Mouse (Mus musculus): ENCODE measurements around the gene M1ap. TPM values are rescaled to one million over a fixed set of nuclear protein-coding genes. Genes with fewer than 3 reads are reported as not detected.

The M1ap gene
- total and polyA plus RNA-seq, 3 experiments = 6.2 to 6.3 TPM; not detected in 1

DNA sequence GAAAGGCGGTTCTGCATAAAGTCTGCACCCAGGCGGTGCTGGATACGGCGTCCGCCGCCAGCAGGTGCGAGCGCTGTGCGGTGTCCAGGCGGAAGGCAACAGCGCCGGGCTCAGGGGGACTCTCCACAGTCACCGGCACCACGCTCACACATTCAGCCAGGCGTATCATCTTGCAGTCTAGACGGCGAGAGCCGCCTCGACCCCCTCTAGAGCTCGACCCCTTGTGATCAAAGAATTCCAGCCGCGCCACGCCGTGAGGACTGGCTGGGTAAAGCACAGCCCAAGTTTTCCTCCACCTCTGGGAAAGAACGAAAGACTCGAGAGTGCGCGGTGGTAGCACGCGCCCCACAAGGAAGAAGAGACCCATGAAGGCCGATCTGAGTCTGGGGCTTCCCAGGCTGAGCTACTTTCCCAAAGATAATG, 86.1 kb downstream of the M1ap start:
- Histone ChIP-seq H3K9me3 (replicated peaks; ENCODE audit: insufficient read depth, low read length) (no peaks in the 10 kb centered on the region), H3K27ac (ENCODE audit: control insufficient read depth, low read depth, low read length) (peak overlapping the region; percentile 56), H3K9ac (ENCODE audit: control insufficient read depth, low read depth, low read length, poor library complexity, severe bottlenecking) (peak overlapping the region; percentile 96), H3K36me3 (ENCODE audit: control insufficient read depth in 1 of 2, insufficient read depth in 2 of 2, low read length in 2 of 2) (peaks cover 0 to 4% of the 10 kb centered on the region in 2 experiments; a peak in 2 of 4 replicates), H3K27me3 (ENCODE audit: control insufficient read depth in 1 of 2, insufficient read depth in 2 of 2, low read length in 2 of 2) (no peaks in the 10 kb centered on the region; a peak in 1 of 4 replicates), H3K4me3 (ENCODE audit: control insufficient read depth in 1 of 2, insufficient read depth in 1 of 2, low read depth in 2 of 2, low read length in 2 of 2) (peak overlapping the region; percentile 94 to 98), H3K4me1 (ENCODE audit: control insufficient read depth in 1 of 2, insufficient read depth in 2 of 2, low read length in 2 of 2) (peaks cover 0 to 5% of the 10 kb centered on the region in 2 experiments; a peak in 2 of 4 replicates), H3K79me2 (ENCODE audit: control insufficient read depth, insufficient read depth, low read length, poor library complexity) (peaks cover 9% of the 10 kb centered on the region)
- peak; percentile 62 for DNase-seq (ENCODE audit: low read depth, low spot score)
- TF ChIP-seq RAD21 (IDR thresholded peaks at IDR 0.05; ENCODE audit: low read depth, low read length) = no peak
- TF ChIP-seq MAZ (IDR thresholded peaks at IDR 0.05; ENCODE audit: low read depth, low read length) = no peak
- no peak for TF ChIP-seq GABPA (IDR thresholded peaks at IDR 0.05; ENCODE audit: low read depth, low read length)
- 0 out of 2 replicates have a peak, but pooled peaks have one; percentile 16 for TF ChIP-seq MAX (IDR thresholded peaks at IDR 0.05; ENCODE audit: low read length)
- TF ChIP-seq JUND (IDR thresholded peaks at IDR 0.05; ENCODE audit: low read depth, low read length) = no peak
- no peak for TF ChIP-seq TAL1 (IDR thresholded peaks at IDR 0.05; ENCODE audit: low read length)
- no peak; the same call in 1 of the 2 replicates for TF ChIP-seq HCFC1 (IDR thresholded peaks at IDR 0.05; ENCODE audit: low read depth, low read length)
- TF ChIP-seq NELFE (IDR thresholded peaks at IDR 0.05; ENCODE audit: low read depth, low read length) = no peak
- no peak for TF ChIP-seq MYB (IDR thresholded peaks at IDR 0.05; ENCODE audit: low read depth, low read length)
- peak; percentile 74 for TF ChIP-seq MXI1 (IDR thresholded peaks at IDR 0.05; ENCODE audit: low read depth, low read length)
- TF ChIP-seq CTCF (IDR thresholded peaks at IDR 0.05 in 2 of 3, conservative IDR thresholded peaks at IDR 0.05 in 1 of 3; ENCODE audit: control insufficient read depth in 1 of 3, insufficient read depth in 1 of 3, low read depth in 2 of 3, low read length in 3 of 3, poor library complexity in 1 of 3, severe bottlenecking in 1 of 3) = no peak
- TF ChIP-seq MEF2A (IDR thresholded peaks at IDR 0.05; ENCODE audit: extremely low read depth, insufficient replicate concordance, low read depth, low read length, poor library complexity, severe bottlenecking) = no peak
- TF ChIP-seq ZKSCAN1 (IDR thresholded peaks at IDR 0.05; ENCODE audit: low read depth, low read length) = no peak
- no peak for TF ChIP-seq ZNF384 (IDR thresholded peaks at IDR 0.05; ENCODE audit: low read depth, low read length)
- no peak for TF ChIP-seq MYC (IDR thresholded peaks at IDR 0.05; ENCODE audit: low read depth, low read length)
- TF ChIP-seq UBTF (IDR thresholded peaks at IDR 0.05; ENCODE audit: borderline replicate concordance, insufficient read depth, low read depth, low read length) = 0 out of 2 replicates have a peak, but pooled peaks have one; percentile 28
- no peak for TF ChIP-seq USF1 (IDR thresholded peaks at IDR 0.05; ENCODE audit: low read depth, low read length)
- TF ChIP-seq ZC3H11A (IDR thresholded peaks at IDR 0.05; ENCODE audit: low read depth, low read length) = no peak
- no peak for TF ChIP-seq MAFK (IDR thresholded peaks at IDR 0.05; ENCODE audit: borderline replicate concordance, low read depth, low read length)
- TF ChIP-seq ZMIZ1 (IDR thresholded peaks at IDR 0.05; ENCODE audit: low read depth, low read length) = no peak

Data from MEL (cell line).